Comparison of ENCODE assay signal across 7 mouse cellular contexts in genomic region chr9:105494553-105495315, GRCm38 (mm10). TPM values are rescaled to one million over a fixed set of nuclear protein-coding genes. Genes with fewer than 3 reads are reported as not detected.
DNase-seq lines count a peak whose midpoint lies in the region; ATAC-seq lines count a peak whose summit lies in the region.

No protein-coding gene starts in this region.

- H3K27ac ChIP-seq in intestine, embryonic 16.5 days (ENCODE audit: low read length) = peak overlapping the region; percentile 97
- peak overlapping the region; percentile 83 for H3K27ac ChIP-seq in midbrain, embryonic 11.5 days (ENCODE audit: low read depth, low read length)

- peak overlapping the region; percentile 94 for H3K4me2 ChIP-seq in intestine, embryonic 16.5 days (ENCODE audit: low read depth, low read length)
- H3K4me2 ChIP-seq in midbrain, embryonic 11.5 days = peak overlapping the region; percentile 66

- DNase-seq in adrenal gland, adult 18-20 months (ENCODE audit: low spot score in 2 of 2) = peak; percentile 97
- peak; percentile 97 for DNase-seq in embryo, embryonic 11 days
- peak; percentile 91 to 96 for DNase-seq in gastrocnemius, postnatal 36 days
- peak; percentile 97 to 99 for DNase-seq in left cerebral cortex, postnatal 36 days (ENCODE audit: low spot score in 2 of 2)
- DNase-seq in midbrain, embryonic 11.5 days (ENCODE audit: low spot score, missing footprints) = peak; percentile 98
- DNase-seq in skeletal muscle tissue, adult 2 months (ENCODE audit: low read depth, low spot score) = peak; percentile 94

- H3K4me3 ChIP-seq in intestine, embryonic 16.5 days (ENCODE audit: low read length) = peak overlapping the region; percentile 92
- H3K4me3 ChIP-seq in midbrain, embryonic 11.5 days (ENCODE audit: low read depth, low read length) = peak overlapping the region; percentile 58

- WGBS in intestine, embryonic 16.5 days = under 1% methylated on average over 74 of the region's 83 CpGs
- WGBS in midbrain, embryonic 11.5 days = under 1% methylated on average over 59 of the region's 83 CpGs

- H3K4me1 ChIP-seq in intestine, embryonic 16.5 days (ENCODE audit: control insufficient read depth, insufficient read depth, low read length) = peaks cover 7% of the 10 kb centered on the region
- H3K4me1 ChIP-seq in midbrain, embryonic 11.5 days (ENCODE audit: control insufficient read depth, insufficient read depth, low read length) = peaks cover 5% of the 10 kb centered on the region

- H3K9ac ChIP-seq in intestine, embryonic 16.5 days (ENCODE audit: low read depth, low read length) = peak overlapping the region; percentile 96
- peak overlapping the region; percentile 95 for H3K9ac ChIP-seq in midbrain, embryonic 11.5 days (ENCODE audit: low read length)

- H3K27me3 ChIP-seq in intestine, embryonic 16.5 days (replicated peaks; ENCODE audit: control insufficient read depth, insufficient read depth, low read length) = no peaks in the 10 kb centered on the region
- no peaks in the 10 kb centered on the region for H3K27me3 ChIP-seq in midbrain, embryonic 11.5 days (ENCODE audit: control insufficient read depth, insufficient read depth, low read length)

- no peaks in the 10 kb centered on the region for H3K9me3 ChIP-seq in intestine, embryonic 16.5 days (ENCODE audit: control insufficient read depth, low read length)
- H3K9me3 ChIP-seq in midbrain, embryonic 11.5 days (ENCODE audit: control insufficient read depth, low read length) = no peaks in the 10 kb centered on the region

- no peaks in the 10 kb centered on the region; the same call in 1 of the 2 replicates for H3K36me3 ChIP-seq in intestine, embryonic 16.5 days (ENCODE audit: control insufficient read depth, insufficient read depth, low read length)
- H3K36me3 ChIP-seq in midbrain, embryonic 11.5 days (ENCODE audit: control insufficient read depth, insufficient read depth, low read length) = no peaks in the 10 kb centered on the region

- peak; percentile 100 for ATAC-seq in intestine, embryonic 16.5 days
- ATAC-seq in midbrain, embryonic 11.5 days (ENCODE audit: low FRiP score) = peak; percentile 98

- intact Hi-C loops in gastrocnemius, postnatal 36 days (cut with DNase I) = loop anchor here (5.0 kb wide), 1 partner anchor 123 kb away; no protein-coding TSS in a partner anchor
- intact Hi-C loops in left cerebral cortex, postnatal 36 days (cut with DNase I) = loop anchor here (5.0 kb wide), 2 partner anchors 123 to 363 kb away; no protein-coding TSS in a partner anchor

RNA-seq across cellular contexts. Expression of gene Atp2c1, which starts 32.4 kb away (rescaled TPM):
- 10 to 100 TPM; 88.5 to 89.7 TPM for total RNA-seq in adrenal gland, adult 18-20 months (2021)
- total RNA-seq in gastrocnemius, postnatal 36 days (2021) = 10 to 100 TPM; 34.2 to 35.3 TPM
- polyA plus RNA-seq in intestine, embryonic 16.5 days (2015; fragmentation: Nextera tagmentation; extraction: Ambion mirVana) = 39.7 and 48.9 TPM in 2 replicates
- total RNA-seq in left cerebral cortex, postnatal 36 days (2021) = 100 to 1,000 TPM; 197 to 214 TPM
- polyA plus RNA-seq in midbrain, embryonic 11.5 days (2014; fragmentation: Nextera tagmentation; extraction: Ambion mirVana) = 71.0 and 76.7 TPM in 2 replicates

Comparison
In these comparisons a context has a peak if more than half of its experiments do, and no peak if none do; other contexts are left out.
1. Peak in every context shown above with its lines: DNase-seq, ATAC-seq, H3K4me3 ChIP-seq and H3K27ac ChIP-seq.